In the genomic region with DNA sequence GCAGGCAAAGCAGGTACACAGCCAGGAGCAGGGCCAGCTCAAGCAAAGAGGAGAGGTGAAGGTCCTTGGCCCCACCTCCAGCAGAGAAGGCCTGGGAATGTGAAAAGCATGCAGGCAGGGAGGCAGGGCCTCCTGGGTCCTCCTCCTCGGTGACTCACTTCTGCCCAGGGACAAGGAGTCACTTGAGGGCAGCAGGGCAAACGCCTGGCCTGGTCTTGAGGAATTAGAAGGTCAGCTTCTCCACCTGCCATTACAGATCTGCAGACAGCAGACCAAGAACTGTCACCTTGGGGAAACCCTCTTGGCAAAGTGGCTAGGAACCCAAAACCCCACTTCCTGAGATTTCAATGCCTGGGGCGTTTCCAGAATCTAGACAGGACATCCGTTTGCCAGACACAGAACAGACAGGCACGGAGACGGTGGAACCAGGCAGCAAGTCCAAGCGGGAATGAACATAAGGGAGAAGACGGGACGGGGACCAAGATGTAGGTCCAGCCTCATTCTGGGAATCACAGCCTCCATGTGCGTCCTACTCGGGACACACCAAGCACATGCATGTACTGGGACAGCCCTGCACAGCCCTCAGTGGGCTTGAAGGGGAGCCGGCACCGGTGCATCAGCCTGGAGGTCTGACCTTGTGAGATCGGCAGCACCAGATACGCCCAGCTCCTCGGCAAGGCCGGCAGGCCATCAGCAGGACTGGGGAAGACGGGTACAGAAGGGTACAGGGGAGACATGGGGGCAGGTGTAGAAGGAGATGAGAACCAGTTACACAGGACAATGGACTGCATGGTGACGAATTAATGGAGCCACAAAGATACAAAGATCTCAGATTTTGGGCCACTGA, we compare ENCODE assay signal across 8 mouse cellular contexts. TPM values are rescaled to one million over a fixed set of nuclear protein-coding genes. Genes with fewer than 3 reads are reported as not detected.
DNase-seq lines count a peak whose midpoint lies in the region; ATAC-seq and TF ChIP-seq lines count a peak whose summit lies in the region.

No protein-coding gene starts in this region.

- H3K4me3 ChIP-seq in embryonic fibroblast, embryonic 13.5 days (ENCODE audit: insufficient read depth, low read length) = peak overlapping the region; percentile 88
- H3K4me3 ChIP-seq in midbrain, embryonic 11.5 days (ENCODE audit: low read depth, low read length) = peak overlapping the region; percentile 85

- H3K9me3 ChIP-seq in midbrain, embryonic 11.5 days (ENCODE audit: control insufficient read depth, low read length) = no peaks in the 10 kb centered on the region

- H3K4me2 ChIP-seq in midbrain, embryonic 11.5 days = peak overlapping the region; percentile 97

- peak overlapping the region; percentile 95; the same call in 1 of the 2 replicates for H3K9ac ChIP-seq in midbrain, embryonic 11.5 days (ENCODE audit: low read length)

- no peaks in the 10 kb centered on the region for H3K36me3 ChIP-seq in midbrain, embryonic 11.5 days (ENCODE audit: control insufficient read depth, insufficient read depth, low read length)

- no peaks in the 10 kb centered on the region; the same call in 1 of the 2 replicates for H3K4me1 ChIP-seq in embryonic fibroblast, embryonic 13.5 days (ENCODE audit: control insufficient read depth, insufficient read depth, low read length)
- H3K4me1 ChIP-seq in midbrain, embryonic 11.5 days (ENCODE audit: control insufficient read depth, insufficient read depth, low read length) = peaks cover 20% of the 10 kb centered on the region

- no peak overlapping the region for H3K27ac ChIP-seq in embryonic fibroblast, embryonic 13.5 days (ENCODE audit: insufficient read depth, low read length)
- no peak overlapping the region for H3K27ac ChIP-seq in midbrain, embryonic 11.5 days (ENCODE audit: low read depth, low read length)

- TF ChIP-seq POLR2A in embryonic fibroblast, embryonic 13.5 days (IDR thresholded peaks at IDR 0.05; ENCODE audit: low read depth, low read length) = no peak

- WGBS in large intestine, adult 2 months = 12% methylated on average over 19 of the region's 19 CpGs
- 68% methylated on average over 19 of the region's 19 CpGs for WGBS in midbrain, embryonic 11.5 days

- TF ChIP-seq CTCF in embryonic fibroblast, embryonic 13.5 days (IDR thresholded peaks at IDR 0.05; ENCODE audit: borderline replicate concordance, insufficient read depth, low read length) = no peak

- intact Hi-C loops in heart, postnatal 25 days (cut with DNase I) = loop anchor here (2.0 to 5.0 kb wide), 3 partner anchors 17 to 40 kb away; a partner anchor contains a TSS

- DNase-seq in retina, postnatal 1 day = peak; percentile 7
- DNase-seq in retina, embryonic 14.5 days (ENCODE audit: low spot score) = no peak
- peak; percentile 57 for DNase-seq in heart, postnatal 25 days (ENCODE audit: low spot score)
- peak; percentile 64 for DNase-seq in large intestine, adult 2 months (ENCODE audit: low read depth, low spot score)
- DNase-seq in midbrain, embryonic 11.5 days (ENCODE audit: low spot score, missing footprints) = no peak
- DNase-seq in urinary bladder, postnatal 25 days (ENCODE audit: low spot score) = peak; percentile 46

- ATAC-seq in midbrain, embryonic 11.5 days (ENCODE audit: low FRiP score) = no peak
- ATAC-seq in activated CD4-positive, CD25-positive, alpha-beta regulatory T cell, adult 4 months = no peak

- no peaks in the 10 kb centered on the region for H3K27me3 ChIP-seq in midbrain, embryonic 11.5 days (ENCODE audit: control insufficient read depth, insufficient read depth, low read length)

RNA-seq across cellular contexts. Expression of a gene that starts 1.4 kb away (rescaled TPM):
- polyA plus RNA-seq in embryonic fibroblast, embryonic 13.5 days (2011; ENCODE audit: insufficient read length, low read depth, missing spikeins) = 40.2 and 41.2 TPM in 2 replicates
- 10 to 100 TPM; 58.6 to 58.8 TPM for total RNA-seq in heart, postnatal 25 days (2021)
- 87.2 and 107 TPM in 2 replicates for polyA plus RNA-seq in large intestine, adult 2 months (2012; rRNA removed)
- 18.6 and 20.3 TPM in 2 replicates for polyA plus RNA-seq in midbrain, embryonic 11.5 days (2014; fragmentation: Nextera tagmentation; extraction: Ambion mirVana)
- 10 to 100 TPM; 13.7 to 26.9 TPM for polyA plus RNA-seq in activated CD4-positive, CD25-positive, alpha-beta regulatory T cell, adult 4 months (2017; shearing (Covaris generic))

RNA-seq across cellular contexts. Expression of a gene that starts 17.4 kb away (rescaled TPM):
- polyA plus RNA-seq in embryonic fibroblast, embryonic 13.5 days (2011; ENCODE audit: insufficient read length, low read depth, missing spikeins) = 64.2 and 70.2 TPM in 2 replicates
- total RNA-seq in heart, postnatal 25 days (2021) = 10 to 100 TPM; 20.0 to 21.6 TPM
- polyA plus RNA-seq in large intestine, adult 2 months (2012; rRNA removed) = 94.5 and 106 TPM in 2 replicates
- 223 and 253 TPM in 2 replicates for polyA plus RNA-seq in midbrain, embryonic 11.5 days (2014; fragmentation: Nextera tagmentation; extraction: Ambion mirVana)
- 100 to 1,000 TPM; 164 to 195 TPM for polyA plus RNA-seq in activated CD4-positive, CD25-positive, alpha-beta regulatory T cell, adult 4 months (2017; shearing (Covaris generic))

RNA-seq across cellular contexts. Expression of a gene that starts 31.1 kb away (rescaled TPM):
- polyA plus RNA-seq in embryonic fibroblast, embryonic 13.5 days (2011; ENCODE audit: insufficient read length, low read depth, missing spikeins) = 2.1 and 2.4 TPM in 2 replicates
- under 1 TPM; 0.25 to 0.34 TPM for total RNA-seq in heart, postnatal 25 days (2021)
- polyA plus RNA-seq in large intestine, adult 2 months (2012; rRNA removed) = 2.5 and 3.1 TPM in 2 replicates
- polyA plus RNA-seq in midbrain, embryonic 11.5 days (2014; fragmentation: Nextera tagmentation; extraction: Ambion mirVana) = 0.31 and 0.37 TPM in 2 replicates
- 1 to 10 TPM in 1 of 2 experiments, under 1 TPM in 1; 0.93 to 1.1 TPM for polyA plus RNA-seq in activated CD4-positive, CD25-positive, alpha-beta regulatory T cell, adult 4 months (2017; shearing (Covaris generic))

RNA-seq across cellular contexts. Expression of a gene that starts 43.5 kb away (rescaled TPM):
- 66.4 and 95.6 TPM in 2 replicates for polyA plus RNA-seq in embryonic fibroblast, embryonic 13.5 days (2011; ENCODE audit: insufficient read length, low read depth, missing spikeins)
- 10 to 100 TPM; 39.4 to 56.9 TPM for total RNA-seq in heart, postnatal 25 days (2021)
- polyA plus RNA-seq in large intestine, adult 2 months (2012; rRNA removed) = 55.1 and 68.0 TPM in 2 replicates
- 10.9 and 12.8 TPM in 2 replicates for polyA plus RNA-seq in midbrain, embryonic 11.5 days (2014; fragmentation: Nextera tagmentation; extraction: Ambion mirVana)
- polyA plus RNA-seq in activated CD4-positive, CD25-positive, alpha-beta regulatory T cell, adult 4 months (2017; shearing (Covaris generic)) = 100 to 1,000 TPM; 167 to 170 TPM

RNA-seq across cellular contexts. Expression of a gene that starts 45.1 kb away (rescaled TPM):
- polyA plus RNA-seq in embryonic fibroblast, embryonic 13.5 days (2011; ENCODE audit: insufficient read length, low read depth, missing spikeins) = 47.4 and 63.3 TPM in 2 replicates
- total RNA-seq in heart, postnatal 25 days (2021) = 10 to 100 TPM; 27.3 to 29.9 TPM
- 42.0 and 46.4 TPM in 2 replicates for polyA plus RNA-seq in large intestine, adult 2 months (2012; rRNA removed)
- 184 TPM in 2 replicates for polyA plus RNA-seq in midbrain, embryonic 11.5 days (2014; fragmentation: Nextera tagmentation; extraction: Ambion mirVana)
- polyA plus RNA-seq in activated CD4-positive, CD25-positive, alpha-beta regulatory T cell, adult 4 months (2017; shearing (Covaris generic)) = 10 to 100 TPM; 21.5 to 26.8 TPM

Comparison
In these comparisons a context has a peak if more than half of its experiments do, and no peak if none do; other contexts are left out.
1. DNase-seq: peak in retina, postnatal 1 day (single experiment), heart, postnatal 25 days (single experiment), large intestine, adult 2 months (single experiment) and urinary bladder, postnatal 25 days (single experiment); none in retina, embryonic 14.5 days (single experiment) and midbrain, embryonic 11.5 days (single experiment).